19 mouse cellular contexts compared by ENCODE assay signal in the genomic region with DNA sequence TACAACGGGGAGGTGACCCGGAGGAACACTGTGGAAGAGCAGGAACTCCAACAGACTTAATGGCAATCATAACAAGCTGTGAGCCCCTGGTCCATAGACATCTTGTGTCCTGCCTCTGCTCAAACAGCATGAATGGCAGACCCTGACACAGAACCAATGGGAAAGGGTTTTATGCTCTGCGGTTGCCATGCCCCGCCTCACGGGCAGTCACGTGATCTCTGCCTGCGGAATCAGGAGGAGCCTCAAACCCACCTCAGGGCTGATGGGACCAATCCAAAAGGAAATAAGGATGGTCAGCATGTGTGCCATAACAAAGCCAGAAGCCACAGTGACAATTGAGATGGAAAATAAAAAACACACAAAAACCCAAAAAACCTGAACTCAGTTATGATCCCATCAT.
DNase-seq lines count a peak whose midpoint lies in the region; TF ChIP-seq lines count a peak whose summit lies in the region.
"Had no signal": no experiment of that assay in that cellular context is flagged by ENCODE, and none has a peak within 500 bp of the region (broad histone marks: within the 10 kb centered on the region; RNA-seq: fewer than 3 reads in every experiment).

No protein-coding gene starts in this region.

- DNase-seq in ES-CJ7 (ENCODE audit: low read depth, low spot score) (peak; percentile 18), ZHBTc4 (ENCODE audit: low read depth, low spot score) (peak; percentile 56)
- no peak for DNase-seq in kidney, postnatal 14 days
- DNase-seq in layer of hippocampus, adult 8-10 months (ENCODE audit: low spot score in 2 of 2), result no peak
- DNase-seq: adrenal gland, adult 2 months; adrenal gland, postnatal 10 days; adrenal gland, postnatal 36 days; cerebellum, adult 11-12 months; cerebellum, adult 2 months; cerebellum, adult 9-10 months; cerebellum, postnatal 10 days; cerebellum, postnatal 25 days; embryo, embryonic 11 days had no signal

- no peaks in the 10 kb centered on the region for H3K79me3 ChIP-seq in C2C12 (ENCODE audit: low read depth)

- TF ChIP-seq CTCF in C2C12 (IDR thresholded peaks at IDR 0.05; ENCODE audit: control insufficient read depth, insufficient read depth, insufficient read length), result no peak

- H3K4me3 ChIP-seq in C2C12 (ENCODE audit: insufficient read depth, poor library complexity, severe bottlenecking), result no peak overlapping the region
- H3K4me3 ChIP-seq: embryonic facial prominence, embryonic 13.5 days; embryonic facial prominence, embryonic 15.5 days; erythroblast, embryonic 14.5 days; forebrain, embryonic 10.5 days; forebrain, embryonic 12.5 days had no signal

- H3K36me3 ChIP-seq in C2C12 (ENCODE audit: control insufficient read depth, insufficient read depth), result no peaks in the 10 kb centered on the region
- H3K36me3 ChIP-seq: embryonic facial prominence, embryonic 13.5 days; embryonic facial prominence, embryonic 15.5 days; forebrain, embryonic 10.5 days; forebrain, embryonic 12.5 days had no signal

- H3K79me2 ChIP-seq in C2C12 (ENCODE audit: control insufficient read depth, insufficient read depth), result no peaks in the 10 kb centered on the region

- no peak overlapping the region for H3ac ChIP-seq in C2C12 (ENCODE audit: control insufficient read depth, insufficient read length, low read depth)

- no peaks in the 10 kb centered on the region for H3K27me3 ChIP-seq in C2C12 (ENCODE audit: control insufficient read depth, insufficient read depth, insufficient read length)
- H3K27me3 ChIP-seq: embryonic facial prominence, embryonic 13.5 days; embryonic facial prominence, embryonic 15.5 days had no signal

TF ChIP-seq in C2C12, 6 proteins besides CTCF, POLR2A, EP300 and RAD21:
- TF ChIP-seq MYOG (IDR thresholded peaks at IDR 0.05; ENCODE audit: control insufficient read depth, extremely low read depth, insufficient read length), result no peak
- TF ChIP-seq FOSL1 (IDR thresholded peaks at IDR 0.05; ENCODE audit: insufficient read depth, low read length, poor library complexity, severe bottlenecking), result no peak
- TF ChIP-seq MAX (IDR thresholded peaks at IDR 0.05), result no peak
- peak; percentile 21 for TF ChIP-seq USF1 (IDR thresholded peaks at IDR 0.05; ENCODE audit: low read depth)
TF ChIP-seq in C2C12: peak in this region for 1.

Comparison
In these comparisons a context has a peak if more than half of its experiments do, and no peak if none do; other contexts are left out.
1. DNase-seq: peak in ES-CJ7 (single experiment) and ZHBTc4 (single experiment); none in kidney, postnatal 14 days (single experiment) and layer of hippocampus, adult 8-10 months (0 of 2).